Mouse (Mus musculus) heart, adult 18-20 months (tissue): ENCODE results near the gene Opa3. TPM values are rescaled to one million over a fixed set of nuclear protein-coding genes. Genes with fewer than 3 reads are reported as not detected.

Experiments
- DNase-seq, 2 experiments: peaks; one replicate each; pipeline ENCODE4 v3.0.0; 2021 to 2022; ENCODE audit warnings: mixed read lengths in 1 of 2
- total RNA-seq, 2 experiments: library from RNA; stranded (reverse); gene quantifications; 2 replicates each; pipeline ENCODE4 v1.2.3; 2021

Opa3 gene
- total RNA-seq, 2 experiments from 2014 or later = 65.1 to 70.8 TPM

GRCm38 (mm10) chr7:19214369-19214768, 13.8 kb upstream of the Opa3 start:
- DNase-seq = no peak

DNA sequence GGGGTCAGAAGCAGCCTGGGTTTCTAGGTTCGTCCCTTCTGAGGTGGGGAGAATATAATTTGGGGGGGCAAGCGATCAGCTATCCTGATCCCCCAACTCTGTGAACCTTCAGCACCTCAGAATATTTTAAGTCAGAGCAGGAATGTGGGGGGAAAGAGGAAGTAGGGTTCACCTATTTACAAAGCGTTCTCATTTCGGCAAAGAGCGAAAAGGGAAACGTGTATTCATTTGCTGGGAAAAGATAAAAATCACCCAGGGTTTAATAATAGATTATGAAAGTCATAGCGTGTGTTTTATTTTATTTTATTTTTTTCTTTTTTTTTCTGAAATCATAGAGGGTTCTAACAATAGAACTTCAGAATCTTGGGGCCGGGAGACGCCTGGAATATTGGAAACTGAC, 13.2 kb upstream of the Opa3 start:
- no peak for DNase-seq

GRCm38 (mm10) chr7:19217492-19217891, 10.6 kb upstream of the Opa3 start:
- no peak for DNase-seq

DNA sequence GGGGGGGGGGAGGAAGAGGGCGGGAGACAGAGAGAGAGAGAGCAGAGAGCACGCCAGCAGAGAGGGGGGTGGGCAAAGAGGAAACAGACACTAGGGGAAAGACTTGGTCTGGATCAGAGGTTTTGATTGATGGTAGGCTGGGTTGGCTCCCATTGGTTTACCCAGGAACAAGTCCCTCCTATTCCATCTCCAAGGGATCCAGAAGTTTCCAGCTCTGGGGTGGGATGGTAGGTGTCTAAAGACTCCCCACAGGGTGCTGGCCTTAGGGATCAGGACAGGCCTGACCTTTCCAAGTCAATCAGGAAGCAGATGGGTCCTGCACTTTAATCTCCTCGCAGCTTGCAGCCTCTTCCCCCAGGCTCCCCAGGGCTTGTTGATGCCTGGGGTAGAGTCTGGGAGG, 10.2 kb upstream of the Opa3 start:
- no peak for DNase-seq

GRCm38 (mm10) chr7:19220061-19220460, 8.1 kb upstream of the Opa3 start:
- no peak for DNase-seq

- no peak for DNase-seq
Observed at GRCm38 (mm10) chr7:19222189-19222588, 5.9 kb upstream of the Opa3 start.

- DNase-seq = no peak
Observed at GRCm38 (mm10) chr7:19222875-19223274, 5.3 kb upstream of the Opa3 start.

GRCm38 (mm10) chr7:19224933-19225332, 3.2 kb upstream of the Opa3 start:
- peak in 1 of 2 experiments; percentile 70 for DNase-seq

DNA sequence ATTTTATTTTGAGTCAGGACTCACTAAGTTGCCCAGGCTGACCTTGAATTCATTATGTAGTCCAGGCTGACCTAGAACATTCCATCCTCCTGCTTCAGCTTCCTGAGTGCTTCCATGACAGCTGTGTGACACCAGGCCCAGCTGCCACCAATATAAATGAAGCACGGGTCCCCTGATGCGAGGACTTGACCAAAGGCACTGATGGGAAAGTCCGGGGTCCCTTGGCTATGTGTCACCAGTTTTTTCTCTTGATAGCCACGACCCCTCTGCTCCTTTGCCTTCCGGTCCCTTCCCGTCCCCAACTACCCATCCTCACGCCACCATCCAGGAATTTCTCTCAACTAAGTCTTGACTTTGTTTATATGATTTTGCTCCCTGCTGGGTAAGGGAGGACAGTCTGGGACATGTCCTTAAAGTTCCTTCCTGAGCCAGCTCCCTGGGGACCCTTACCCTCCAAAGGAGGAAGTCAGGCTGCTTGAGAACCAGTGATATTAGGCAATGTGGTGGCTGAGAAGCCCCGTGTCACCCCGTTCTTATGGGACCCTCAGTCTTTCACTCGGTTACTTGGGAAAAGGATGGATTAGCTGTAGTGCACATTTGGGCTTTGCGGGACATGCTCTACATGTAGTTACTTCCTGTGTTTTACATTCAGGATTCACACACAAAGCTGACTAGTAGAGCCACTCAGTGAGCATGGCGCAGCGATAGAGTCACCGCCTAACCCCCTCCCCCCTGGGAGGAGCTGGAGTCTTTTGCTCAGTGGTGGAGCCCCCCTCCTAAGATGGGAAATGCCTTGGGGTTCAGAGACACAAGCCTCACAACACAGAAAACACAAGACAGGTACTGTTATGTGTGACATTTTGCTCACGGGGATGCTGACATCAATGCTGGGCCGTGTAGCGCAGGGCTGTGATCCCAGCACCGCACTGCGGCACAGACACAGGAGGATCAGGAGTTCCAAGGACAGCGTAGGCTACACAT, 1.0 kb upstream of the Opa3 start:
- DNase-seq = peak; percentile 50 to 55

DNA sequence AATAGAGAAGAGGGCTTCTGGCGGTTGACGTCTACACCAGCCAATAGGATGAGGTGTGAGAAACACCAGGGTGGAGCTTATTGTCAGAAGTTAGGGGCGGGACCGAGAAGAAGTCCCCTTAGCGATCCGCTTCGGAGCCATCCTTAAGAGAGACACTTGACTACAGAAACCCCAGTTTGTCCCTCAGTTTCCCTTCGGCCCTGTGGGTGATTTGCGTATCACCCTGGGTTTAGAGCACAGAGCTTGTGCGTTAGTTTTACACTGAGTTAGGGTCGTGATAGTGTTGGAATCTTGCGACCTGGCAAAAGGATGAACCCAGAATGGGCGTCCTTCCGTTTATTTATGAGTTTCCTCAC, 637 bp downstream of the Opa3 start:
- DNase-seq = no peak

GRCm38 (mm10) chr7:19229404-19229803, 1.3 kb downstream of the Opa3 start:
- DNase-seq = no peak

GRCm38 (mm10) chr7:19230041-19230580, 2.0 kb downstream of the Opa3 start:
- DNase-seq = no peak

DNA sequence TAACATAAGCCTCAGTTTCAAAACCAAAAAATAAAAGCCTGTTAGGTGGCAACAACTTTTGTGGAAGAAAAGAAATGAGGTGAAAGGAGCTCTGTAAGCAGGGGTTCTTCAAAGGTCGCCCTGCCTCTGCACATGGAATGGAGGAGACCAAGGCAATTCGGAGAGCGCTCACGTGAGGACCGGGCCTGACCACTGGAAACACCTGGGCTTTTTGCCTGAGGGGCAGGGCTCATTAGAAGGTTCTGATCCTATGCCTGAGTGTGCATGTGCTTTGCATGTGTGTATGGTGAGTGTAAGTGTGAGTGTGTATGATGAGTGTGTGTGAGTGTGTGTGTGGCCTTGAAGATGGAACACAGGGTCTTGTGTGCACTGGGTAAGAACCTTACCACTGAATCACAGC, 2.8 kb downstream of the Opa3 start:
- DNase-seq = no peak

DNA sequence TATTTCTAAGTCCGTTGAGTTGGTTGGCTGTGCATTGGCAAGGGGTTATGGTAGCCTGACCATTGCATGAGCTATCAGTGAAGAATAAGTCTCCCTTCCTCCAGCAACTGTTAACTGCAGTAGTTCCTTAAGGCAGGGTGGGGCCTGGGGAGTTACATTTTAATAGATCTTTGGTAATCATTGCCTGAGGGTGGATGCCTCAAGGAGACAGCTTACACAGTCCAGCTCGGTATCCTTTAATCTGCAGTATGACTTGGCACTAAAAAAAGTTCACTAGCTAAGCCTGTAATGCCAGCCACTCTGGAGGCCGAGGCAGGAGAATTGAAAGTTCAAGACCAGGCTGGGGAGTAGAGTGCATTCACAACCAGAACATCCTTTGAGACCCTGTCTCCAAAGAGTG, 3.7 kb downstream of the Opa3 start:
- no peak for DNase-seq

GRCm38 (mm10) chr7:19234652-19235051, 6.5 kb downstream of the Opa3 start:
- DNase-seq = no peak

DNA sequence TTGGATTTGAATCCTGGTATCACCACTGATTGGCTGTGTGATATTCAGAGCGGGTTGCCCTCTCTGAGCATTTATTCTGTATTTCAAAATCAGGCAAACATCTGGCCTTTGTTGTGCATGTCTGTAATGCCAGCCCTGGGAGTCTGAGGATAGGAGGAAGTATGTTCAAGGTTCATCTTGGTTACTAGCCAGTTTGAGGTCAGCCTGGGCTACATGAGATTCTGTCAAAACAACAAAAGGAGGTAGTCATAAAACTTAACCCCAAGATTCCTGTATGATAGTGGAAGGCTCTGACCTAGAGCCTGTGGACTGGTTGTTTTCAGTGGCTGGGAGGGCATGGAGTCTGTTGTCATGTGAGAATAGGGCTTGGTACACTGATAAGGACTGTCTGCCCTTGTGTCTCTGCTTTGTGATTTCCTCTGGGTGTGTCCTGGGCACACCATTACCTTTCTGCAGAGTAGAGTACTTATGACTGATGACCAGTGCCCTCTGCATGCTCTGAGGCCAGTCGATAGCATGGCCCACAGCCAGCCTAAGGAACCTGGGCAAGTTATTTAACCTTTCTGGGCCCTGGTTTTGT, 7.0 kb downstream of the Opa3 start:
- no peak for DNase-seq

DNA sequence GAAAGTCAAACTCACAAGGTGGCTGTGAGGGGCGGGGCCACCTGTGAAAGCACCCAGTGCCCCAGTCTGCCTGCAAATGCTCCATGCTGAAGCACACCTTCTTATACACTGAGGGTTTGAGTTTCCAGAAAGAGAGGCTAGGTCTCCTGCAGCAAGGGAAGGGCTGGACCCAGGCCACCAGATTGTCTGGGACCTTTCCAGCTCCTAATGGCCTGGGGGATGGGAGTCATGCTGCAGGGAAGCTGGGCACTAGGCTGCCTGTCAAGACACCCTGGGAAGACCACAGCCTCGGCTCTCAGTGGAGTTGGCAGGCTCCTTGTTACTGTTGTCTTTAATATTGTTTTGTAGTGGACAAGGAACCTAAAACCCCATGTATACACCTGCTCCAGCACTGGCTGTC, 8.3 kb downstream of the Opa3 start:
- peak; percentile 64 to 70 for DNase-seq

DNA sequence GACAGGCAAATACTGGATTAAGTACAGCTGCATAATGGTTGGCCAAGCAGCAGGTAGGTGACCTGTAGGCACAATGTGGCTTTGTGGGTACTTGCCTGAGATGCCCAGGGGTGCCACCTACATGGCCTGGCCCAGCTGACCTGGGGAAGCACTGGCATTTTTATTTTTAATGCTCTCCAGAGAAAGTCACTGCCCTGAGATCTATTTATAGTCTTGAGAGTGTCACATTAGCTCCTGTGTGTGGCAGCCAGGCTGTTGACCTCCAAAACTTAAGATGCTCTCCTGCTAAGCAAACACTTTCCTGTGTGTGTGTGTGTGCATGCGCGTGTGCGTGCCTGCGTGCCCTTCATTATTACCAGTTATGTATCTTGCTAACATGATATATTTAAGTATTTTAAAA, 10.2 kb downstream of the Opa3 start:
- DNase-seq = peak; percentile 46 to 67

DNA sequence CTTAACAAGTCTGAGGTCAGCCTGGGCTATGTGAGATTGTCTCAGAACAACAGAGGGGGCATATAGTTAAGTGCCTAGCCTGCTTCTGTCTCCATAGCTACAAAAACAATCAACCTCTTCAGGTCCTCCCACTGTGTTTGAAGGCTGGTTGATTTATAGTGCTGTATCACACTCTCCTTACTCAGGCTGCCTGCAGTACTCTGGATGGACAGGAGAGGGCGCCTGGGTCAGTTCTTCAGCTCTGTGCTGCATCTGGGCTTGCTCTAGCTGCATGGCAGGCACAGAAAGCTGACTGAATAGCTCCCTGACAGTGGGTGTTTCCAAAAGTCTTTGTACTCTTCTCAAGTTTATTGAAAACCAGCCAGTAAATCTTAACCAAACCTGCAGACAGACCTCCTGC, 11.3 kb downstream of the Opa3 start:
- DNase-seq = peak; percentile 87 to 97

DNA sequence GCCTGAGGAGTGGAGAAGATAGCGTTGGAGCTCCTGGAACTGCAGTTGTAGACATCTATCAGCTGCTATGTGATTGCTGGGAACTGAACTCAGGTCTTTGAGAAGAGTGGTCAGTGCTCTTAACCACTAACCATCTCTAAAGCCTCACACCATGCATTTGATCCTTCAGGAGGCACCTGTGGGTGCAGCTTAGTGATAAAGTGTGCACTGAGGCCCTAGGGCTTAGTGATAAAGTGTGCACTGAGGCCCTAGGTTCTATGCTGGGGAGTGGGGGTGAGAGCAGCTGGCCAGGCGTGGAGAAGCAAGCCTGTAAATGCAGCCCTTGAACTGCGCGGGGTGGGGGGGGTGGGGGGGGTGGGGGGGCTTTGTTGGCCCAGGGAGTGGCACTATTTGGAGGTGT, 11.9 kb downstream of the Opa3 start:
- no peak for DNase-seq

GRCm38 (mm10) chr7:19240905-19241463, 12.8 kb downstream of the Opa3 start:
- no peak for DNase-seq

DNA sequence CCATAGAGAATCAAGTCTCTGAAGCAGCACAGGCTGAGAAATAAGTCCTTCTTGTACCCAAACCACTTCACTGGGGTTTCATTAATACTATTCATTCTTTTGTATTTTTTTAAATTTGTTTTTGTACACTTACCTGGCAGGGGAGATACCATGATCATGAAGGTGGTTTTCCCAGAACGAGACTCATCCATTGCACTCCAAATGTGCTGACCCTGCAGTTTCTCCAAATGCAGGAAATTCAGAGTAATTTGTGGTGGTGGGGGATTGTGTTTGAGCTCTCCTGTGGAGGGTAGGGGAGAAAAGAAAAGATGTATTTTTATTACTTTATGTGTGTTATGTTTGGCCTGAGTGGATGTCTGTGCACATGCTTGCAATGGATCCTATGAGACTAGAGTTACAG, 13.9 kb downstream of the Opa3 start:
- DNase-seq = no peak

GRCm38 (mm10) chr7:19243858-19244257, 15.7 kb downstream of the Opa3 start:
- no peak for DNase-seq
